Mouse (Mus musculus) hindbrain, embryonic 13.5 days (tissue): ENCODE data around the gene Edar. TPM values are rescaled to one million over a fixed set of nuclear protein-coding genes. Genes with fewer than 3 reads are reported as not detected.

Experiments
- ATAC-seq: fragments of 200-750 bp; cut with Nextera tagmentation; 2 replicates; pipeline ENCODE4 v1.8.0; 2017; ENCODE audit warnings: moderate TSS enrichment; ENCODE audit not compliant: low FRiP score
- H3K27ac ChIP-seq: fragments of 300-500 bp; sonication (generic); 2 replicates; pipeline ENCODE4 v1.5.1; 2015; ENCODE audit warnings: inconsistent platforms, mild to moderate bottlenecking, moderate library complexity
- H3K27me3 ChIP-seq: fragments of 300-500 bp; sonication (generic); 2 replicates; pipeline ENCODE4 v1.6.1; 2015; ENCODE audit warnings: mild to moderate bottlenecking, inconsistent platforms
- H3K36me3 ChIP-seq: fragments of 300-500 bp; sonication (generic); 2 replicates; pipeline ENCODE4 v1.6.1; 2015; ENCODE audit warnings: mild to moderate bottlenecking, inconsistent platforms
- H3K4me1 ChIP-seq: fragments of 300-500 bp; sonication (generic); replicated peaks from 2 replicates; pipeline ENCODE4 v1.6.1; 2015; ENCODE audit warnings: inconsistent platforms
- H3K4me2 ChIP-seq: fragments of 300-500 bp; sonication (generic); 2 replicates; pipeline ENCODE4 v1.6.1; 2015; ENCODE audit warnings: inconsistent platforms, mild to moderate bottlenecking, moderate library complexity
- H3K4me3 ChIP-seq: fragments of 300-500 bp; sonication (generic); 2 replicates; pipeline ENCODE4 v1.5.1; 2015; ENCODE audit warnings: mild to moderate bottlenecking, inconsistent platforms
- H3K9ac ChIP-seq: fragments of 300-500 bp; sonication (generic); 2 replicates; pipeline ENCODE4 v1.6.1; 2015; ENCODE audit warnings: mild to moderate bottlenecking, inconsistent platforms
- H3K9me3 ChIP-seq: fragments of 300-500 bp; sonication (generic); 2 replicates; pipeline ENCODE4 v1.6.1; 2016; ENCODE audit warnings: inconsistent platforms
- WGBS: fragments of 180-500 bp; shearing (Covaris S2); methylation state at CpG from one replicate; pipeline ENCODE4 v1.1.7; 2015; 5-methylcytosine and 5-hydroxymethylcytosine counted together
- polyA plus RNA-seq: library from polyadenylated mRNA; unstranded; fragments of >200 nt; fragmentation: Nextera tagmentation; extraction: Ambion mirVana; gene quantifications from 2 replicates; pipeline ENCODE4 v1.2.1, GENCODE M21; 2015

Gene Edar
- polyA plus RNA-seq, 1 experiment from 2014 or later = 0.21 TPM

DNA sequence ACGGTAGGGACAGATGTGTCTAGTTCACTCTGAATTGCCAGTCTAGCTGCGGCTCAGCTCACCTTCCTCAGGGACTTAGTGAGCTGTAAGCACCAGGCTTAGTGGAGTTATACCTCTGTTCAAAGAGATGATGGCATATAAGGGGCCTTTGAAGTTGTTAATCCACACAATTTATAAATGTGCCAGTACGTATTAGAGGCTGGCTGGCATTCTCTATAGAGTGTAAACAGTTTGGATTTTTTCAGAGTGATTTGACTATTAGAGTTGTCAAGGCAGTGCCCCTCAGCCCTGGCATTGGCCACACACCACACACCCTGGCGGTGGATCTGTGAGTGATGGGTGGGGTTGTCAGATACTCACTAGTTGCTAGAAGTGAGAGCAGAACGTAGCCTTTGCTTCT lies 58.9 kb downstream of the Edar start:
- Histone ChIP-seq H3K4me3 (no peak overlapping the region), H3K9ac (no peak overlapping the region), H3K36me3 (no peaks in the 10 kb centered on the region), H3K4me2 (no peak overlapping the region), H3K27me3 (no peaks in the 10 kb centered on the region), H3K9me3 (no peaks in the 10 kb centered on the region), H3K4me1 (peaks cover 15% of the 10 kb centered on the region; the same call in 1 of the 2 replicates), H3K27ac (no peak overlapping the region)
- no peak for ATAC-seq
- WGBS = 91% methylated on average over 5 of the region's 5 CpGs

DNA sequence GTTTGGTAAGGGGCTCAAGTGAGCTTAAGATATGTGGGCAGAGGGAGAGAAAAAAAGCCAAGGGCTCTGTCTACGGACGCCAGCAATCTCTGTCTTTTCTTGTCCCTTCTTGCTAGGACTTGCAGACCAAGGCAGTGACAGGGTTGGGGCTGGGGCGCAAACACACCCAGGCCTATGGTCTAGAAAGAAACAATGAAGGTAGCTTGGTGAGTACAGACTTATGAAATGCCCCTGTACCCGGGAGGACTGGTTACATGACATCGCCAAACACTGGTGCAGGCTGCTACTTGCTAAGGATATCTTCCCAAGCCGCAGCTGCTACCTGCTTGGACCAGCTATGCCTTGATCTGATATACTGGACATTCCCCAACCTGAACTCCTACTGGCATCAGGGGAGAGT lies 60.9 kb downstream of the Edar start:
- no peak overlapping the region for H3K27ac ChIP-seq
- 89% methylated on average over 6 of the region's 6 CpGs for WGBS
- H3K9ac ChIP-seq = no peak overlapping the region
- H3K4me2 ChIP-seq = no peak overlapping the region
- no peak overlapping the region for H3K4me3 ChIP-seq
- H3K9me3 ChIP-seq = no peaks in the 10 kb centered on the region
- no peak for ATAC-seq
- H3K4me1 ChIP-seq = peaks cover 15% of the 10 kb centered on the region; the same call in 1 of the 2 replicates
- H3K27me3 ChIP-seq = no peaks in the 10 kb centered on the region
- H3K36me3 ChIP-seq = no peaks in the 10 kb centered on the region

DNA sequence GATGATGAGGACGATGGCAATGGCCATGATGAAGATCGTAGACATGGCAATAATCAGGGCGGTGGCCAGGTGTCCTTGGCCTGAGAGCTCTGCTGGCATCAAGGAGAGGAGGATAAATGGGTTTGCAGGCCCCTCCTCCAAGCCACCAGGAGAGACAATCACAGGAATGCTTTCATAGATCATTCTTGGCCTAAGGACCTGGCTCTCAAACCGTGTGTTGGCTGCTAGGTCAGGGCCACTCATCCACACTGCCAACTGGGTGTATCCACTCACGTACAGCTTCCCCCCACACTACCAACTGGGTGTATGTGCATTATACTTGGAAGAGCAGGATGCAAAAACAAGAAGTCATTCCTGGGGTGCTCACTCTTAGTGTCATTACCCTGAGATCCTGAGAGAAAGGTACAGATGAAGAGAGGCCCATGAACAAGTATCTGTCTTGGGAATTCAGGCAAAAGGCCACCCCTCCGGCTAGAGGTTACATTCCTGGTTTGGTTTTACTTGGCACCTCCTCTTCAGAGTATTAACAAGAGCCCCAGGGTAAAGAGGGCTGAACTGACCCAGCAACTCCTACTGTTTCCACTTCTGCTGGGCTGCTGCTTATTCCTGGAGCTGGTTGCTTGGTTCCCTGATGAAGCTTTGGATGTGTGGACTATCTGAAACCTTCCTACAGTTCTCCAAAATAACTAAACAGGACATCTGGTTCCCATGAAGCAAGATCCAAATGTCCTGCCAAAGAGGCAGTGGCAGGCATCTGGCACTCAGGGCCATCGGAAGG lies 64.8 kb downstream of the Edar start:
- no peak overlapping the region for H3K9ac ChIP-seq

DNA sequence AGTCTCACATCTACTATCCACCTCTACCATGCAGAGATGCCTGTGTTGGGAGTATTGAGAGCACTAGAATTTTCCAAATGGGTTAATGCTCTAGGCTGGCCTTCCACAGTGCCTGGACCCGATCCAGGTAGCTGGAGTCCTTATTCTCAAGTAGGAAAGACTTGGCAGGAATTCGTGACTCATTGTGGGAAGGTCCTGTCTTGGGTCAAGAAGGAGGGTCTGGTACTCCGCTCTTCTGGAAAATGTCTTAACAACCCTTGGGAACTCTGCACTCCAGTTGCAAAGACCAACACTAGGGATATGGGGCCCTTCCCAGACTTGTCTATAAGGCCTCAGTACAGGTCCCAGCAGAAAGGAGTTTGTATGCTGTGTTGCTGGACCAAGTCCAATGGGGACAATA lies 66.6 kb downstream of the Edar start:
- WGBS = 71% methylated on average over 3 of the region's 3 CpGs
- Histone ChIP-seq H3K27ac (no peak overlapping the region), H3K27me3 (no peaks in the 10 kb centered on the region), H3K36me3 (no peaks in the 10 kb centered on the region), H3K4me1 (no peaks in the 10 kb centered on the region), H3K4me3 (no peak overlapping the region), H3K4me2 (no peak overlapping the region), H3K9ac (no peak overlapping the region), H3K9me3 (no peaks in the 10 kb centered on the region)
- no peak for ATAC-seq

More for the DNA sequence above, 64.8 kb downstream of the Edar start:
- no peak overlapping the region for H3K27ac ChIP-seq
- 88% methylated on average over 7 of the region's 7 CpGs for WGBS
- no peak overlapping the region for H3K4me2 ChIP-seq
- H3K9me3 ChIP-seq = no peaks in the 10 kb centered on the region
- no peak overlapping the region for H3K4me3 ChIP-seq
- no peaks in the 10 kb centered on the region for H3K36me3 ChIP-seq
- no peak for ATAC-seq
- no peaks in the 10 kb centered on the region for H3K4me1 ChIP-seq
- no peaks in the 10 kb centered on the region for H3K27me3 ChIP-seq

DNA sequence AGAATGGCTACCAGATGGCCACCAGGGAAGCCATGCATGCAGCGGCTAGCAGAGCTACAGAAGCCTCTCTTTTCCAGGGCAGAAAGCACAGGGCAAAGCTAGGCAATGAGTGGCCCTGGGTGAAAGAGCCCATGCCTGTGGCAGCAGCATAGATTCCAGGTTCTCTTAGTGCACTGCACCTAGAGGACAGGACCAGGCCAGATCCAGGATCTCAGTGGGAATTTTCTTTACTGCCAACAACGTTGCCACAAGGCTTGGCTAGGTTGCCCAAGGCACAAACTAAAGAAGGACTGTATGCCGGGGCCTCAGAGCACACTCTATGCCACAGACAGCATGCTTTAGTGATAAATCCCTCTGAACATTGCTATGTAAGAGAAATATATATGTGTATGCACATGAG lies 69.1 kb downstream of the Edar start:
- Histone ChIP-seq H3K27me3 (no peaks in the 10 kb centered on the region), H3K4me1 (peaks cover 8% of the 10 kb centered on the region), H3K9me3 (no peaks in the 10 kb centered on the region), H3K4me2 (no peak overlapping the region), H3K9ac (no peak overlapping the region), H3K36me3 (no peaks in the 10 kb centered on the region), H3K27ac (no peak overlapping the region), H3K4me3 (no peak overlapping the region)
- WGBS = 87% methylated on average over 3 of the region's 3 CpGs
- ATAC-seq = no peak

DNA sequence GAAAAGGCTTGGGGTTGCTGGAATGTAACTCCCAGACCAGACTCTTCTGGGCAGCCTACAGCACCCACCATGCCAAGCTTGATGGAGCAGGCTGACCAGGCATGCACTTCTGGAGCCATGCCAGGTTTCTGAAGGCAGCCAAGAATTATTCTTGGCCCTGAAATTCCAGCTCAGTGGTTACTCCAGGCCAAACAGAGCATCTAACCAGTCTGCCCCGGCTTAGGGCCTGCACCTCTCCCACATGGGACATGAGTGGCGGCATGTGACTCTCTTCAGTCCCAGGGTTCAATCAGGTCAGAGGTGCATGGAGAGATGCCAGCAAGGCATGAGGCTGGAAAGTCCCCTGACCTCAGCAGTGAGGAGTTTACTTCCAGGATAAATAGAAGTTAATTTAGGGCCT lies 70.7 kb downstream of the Edar start:
- WGBS = 75% methylated on average over 2 of the region's 2 CpGs
- Histone ChIP-seq H3K27ac (no peak overlapping the region), H3K4me2 (no peak overlapping the region), H3K9me3 (no peaks in the 10 kb centered on the region), H3K4me1 (peaks cover 14% of the 10 kb centered on the region), H3K9ac (no peak overlapping the region), H3K27me3 (no peaks in the 10 kb centered on the region), H3K36me3 (no peaks in the 10 kb centered on the region), H3K4me3 (no peak overlapping the region)
- no peak for ATAC-seq

DNA sequence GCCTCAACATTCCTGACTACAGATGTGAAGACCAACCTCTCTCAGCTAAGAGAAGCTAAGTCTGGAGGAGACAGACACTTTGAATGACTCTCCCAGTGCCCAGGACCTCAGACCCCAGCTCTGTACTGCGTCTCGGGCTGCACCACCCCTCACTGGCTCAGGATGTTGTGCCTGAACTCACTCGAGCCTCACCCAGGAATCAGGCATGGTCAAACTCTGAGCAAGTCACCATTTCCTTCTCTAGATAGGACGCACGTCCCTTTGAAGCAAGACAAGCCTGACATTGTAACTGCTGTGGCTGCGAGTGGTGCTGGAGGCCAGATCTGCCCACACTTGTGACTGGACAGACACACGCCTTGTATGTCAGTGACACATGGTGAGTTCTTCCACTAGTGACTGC lies 73.5 kb downstream of the Edar start:
- no peak overlapping the region for H3K4me3 ChIP-seq
- no peak overlapping the region for H3K9ac ChIP-seq
- no peaks in the 10 kb centered on the region for H3K27me3 ChIP-seq
- peaks cover 14% of the 10 kb centered on the region for H3K4me1 ChIP-seq
- no peak for ATAC-seq
- WGBS = 74% methylated on average over 7 of the region's 7 CpGs
- no peak overlapping the region for H3K4me2 ChIP-seq
- peak overlapping the region; percentile 87 for H3K27ac ChIP-seq
- H3K36me3 ChIP-seq = no peaks in the 10 kb centered on the region
- H3K9me3 ChIP-seq = no peaks in the 10 kb centered on the region

DNA sequence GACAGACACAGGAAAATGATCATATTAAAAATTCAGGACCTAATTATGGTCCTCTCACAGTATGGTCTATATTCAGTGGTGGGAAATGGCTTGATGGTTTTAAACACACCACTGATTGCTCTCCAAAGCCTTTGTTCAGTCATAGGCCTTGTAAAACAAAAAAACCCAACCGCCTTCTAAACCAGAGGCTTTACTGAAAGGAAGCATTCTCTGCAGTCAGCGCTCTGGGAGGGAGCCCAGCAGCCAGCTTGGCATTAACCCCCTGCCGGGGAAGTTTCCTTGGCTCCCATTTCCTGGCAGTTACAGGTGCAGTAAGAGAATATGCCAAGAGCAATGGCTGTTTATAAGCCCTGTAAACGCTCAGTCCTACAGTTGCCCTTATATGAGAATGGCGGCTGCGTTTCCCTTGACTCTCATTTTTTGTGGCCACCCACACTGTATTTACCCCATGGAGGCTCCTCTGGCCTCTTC lies 74.0 kb downstream of the Edar start:
- ATAC-seq = peak; percentile 81

DNA sequence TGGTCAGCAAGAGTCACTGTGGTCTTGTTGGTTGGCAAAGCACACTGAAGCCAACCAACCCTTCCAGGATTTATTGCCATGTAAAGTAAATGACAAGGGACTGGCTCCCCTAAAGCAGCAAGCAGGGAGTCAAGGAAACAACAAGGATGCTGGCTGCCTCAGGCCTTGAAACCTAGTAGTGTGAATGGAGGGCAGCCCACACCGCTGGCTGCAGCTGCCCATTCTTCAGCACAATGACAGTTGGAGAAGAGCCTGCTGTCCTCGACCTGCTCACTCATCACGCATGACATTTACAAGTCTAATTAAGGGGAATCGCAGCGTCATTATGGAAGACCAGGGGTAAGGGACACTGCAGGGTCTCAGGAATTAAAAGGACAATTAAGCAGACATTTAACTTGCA lies 74.5 kb downstream of the Edar start:
- H3K4me3 ChIP-seq = no peak overlapping the region
- H3K27ac ChIP-seq = peak overlapping the region; percentile 87
- H3K27me3 ChIP-seq = no peaks in the 10 kb centered on the region
- ATAC-seq = peak; percentile 76
- no peak overlapping the region for H3K4me2 ChIP-seq
- peaks cover 14% of the 10 kb centered on the region for H3K4me1 ChIP-seq
- H3K9me3 ChIP-seq = no peaks in the 10 kb centered on the region
- 5% methylated on average over 5 of the region's 5 CpGs for WGBS
- no peaks in the 10 kb centered on the region for H3K36me3 ChIP-seq
- H3K9ac ChIP-seq = no peak overlapping the region

More for the DNA sequence above, 74.0 kb downstream of the Edar start:
- peak overlapping the region; percentile 87 for H3K27ac ChIP-seq
- WGBS = 14% methylated on average over 6 of the region's 6 CpGs
- no peaks in the 10 kb centered on the region for H3K9me3 ChIP-seq
- H3K9ac ChIP-seq = no peak overlapping the region
- no peaks in the 10 kb centered on the region for H3K36me3 ChIP-seq
- H3K4me3 ChIP-seq = no peak overlapping the region
- H3K4me1 ChIP-seq = peaks cover 14% of the 10 kb centered on the region
- H3K27me3 ChIP-seq = no peaks in the 10 kb centered on the region
- no peak overlapping the region for H3K4me2 ChIP-seq

DNA sequence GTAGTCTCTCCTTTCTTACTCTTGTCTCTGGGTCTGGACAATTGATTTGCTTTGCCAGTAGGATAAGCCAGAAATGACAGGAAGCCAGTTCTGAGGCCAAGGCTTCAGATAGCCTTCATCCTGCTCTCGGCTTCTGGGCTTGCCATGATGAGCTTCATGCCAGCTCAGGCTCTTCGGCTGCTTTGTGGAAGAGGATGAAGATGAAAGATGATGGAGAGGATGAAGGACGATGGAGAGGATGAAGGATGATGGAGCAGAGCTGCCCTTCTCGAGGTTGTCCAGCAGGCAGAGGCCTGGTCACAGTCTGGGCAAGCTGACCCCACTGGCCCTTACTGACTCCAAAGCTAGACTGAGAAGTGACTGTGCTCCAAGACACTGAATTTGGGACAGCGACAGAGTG lies 75.3 kb downstream of the Edar start:
- no peak overlapping the region for H3K4me3 ChIP-seq
- no peaks in the 10 kb centered on the region for H3K27me3 ChIP-seq
- H3K9ac ChIP-seq = no peak overlapping the region
- H3K27ac ChIP-seq = no peak overlapping the region
- 90% methylated on average over 5 of the region's 5 CpGs for WGBS
- no peak for ATAC-seq
- no peak overlapping the region for H3K4me2 ChIP-seq
- H3K36me3 ChIP-seq = no peaks in the 10 kb centered on the region
- no peaks in the 10 kb centered on the region for H3K9me3 ChIP-seq
- H3K4me1 ChIP-seq = peaks cover 14% of the 10 kb centered on the region

DNA sequence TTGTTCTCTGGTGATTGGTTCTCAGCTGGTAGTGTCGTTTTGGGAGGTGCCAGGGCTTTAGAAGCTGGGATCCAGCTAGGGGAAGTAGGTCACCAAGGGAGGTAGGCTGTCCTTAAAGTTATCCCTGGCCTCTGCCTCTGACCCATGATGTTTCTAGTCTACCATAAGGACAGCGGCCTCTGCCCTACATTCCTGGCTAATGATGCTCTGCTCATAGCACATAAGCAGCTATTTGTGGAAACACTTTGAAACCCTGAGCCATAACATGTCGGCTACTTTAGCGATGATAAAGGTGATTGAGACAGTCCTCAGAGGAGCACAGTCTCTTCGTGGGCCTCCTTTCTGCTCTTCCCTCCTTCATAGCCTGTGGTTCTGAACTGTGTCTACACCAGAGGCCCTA lies 79.6 kb downstream of the Edar start:
- Histone ChIP-seq H3K4me3 (no peak overlapping the region), H3K9ac (no peak overlapping the region), H3K36me3 (no peaks in the 10 kb centered on the region), H3K4me1 (peaks cover under 1% of the 10 kb centered on the region), H3K27ac (no peak overlapping the region), H3K9me3 (peaks cover 3% of the 10 kb centered on the region; the same call in 1 of the 2 replicates), H3K27me3 (no peaks in the 10 kb centered on the region), H3K4me2 (no peak overlapping the region)
- 68% methylated on average over 5 of the region's 5 CpGs for WGBS
- ATAC-seq = no peak

DNA sequence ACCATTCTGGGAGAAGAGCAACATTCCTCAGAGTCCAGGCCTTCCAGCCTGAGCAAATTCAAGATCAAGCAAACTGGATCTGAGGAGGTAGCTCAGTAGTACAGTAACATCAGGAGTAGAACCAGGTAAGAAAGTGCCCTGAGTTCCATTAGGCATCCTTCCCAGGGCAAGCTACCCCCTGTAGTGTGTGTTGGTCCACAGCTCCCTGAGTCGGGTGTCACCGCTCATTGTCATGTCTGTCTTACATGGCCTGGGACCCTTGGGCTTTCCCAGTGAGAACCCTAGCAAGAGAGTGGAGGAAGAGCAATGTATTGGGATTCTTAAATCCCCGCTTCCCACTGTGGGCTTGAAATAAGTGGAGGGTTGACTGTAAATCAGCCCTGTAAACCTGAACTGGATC lies 80.3 kb downstream of the Edar start:
- Histone ChIP-seq H3K9me3 (peaks cover 3% of the 10 kb centered on the region; the same call in 1 of the 2 replicates), H3K4me3 (no peak overlapping the region), H3K27ac (no peak overlapping the region), H3K36me3 (no peaks in the 10 kb centered on the region), H3K9ac (no peak overlapping the region), H3K4me1 (no peaks in the 10 kb centered on the region), H3K4me2 (no peak overlapping the region), H3K27me3 (no peaks in the 10 kb centered on the region)
- no peak for ATAC-seq
- 93% methylated on average over 3 of the region's 3 CpGs for WGBS

DNA sequence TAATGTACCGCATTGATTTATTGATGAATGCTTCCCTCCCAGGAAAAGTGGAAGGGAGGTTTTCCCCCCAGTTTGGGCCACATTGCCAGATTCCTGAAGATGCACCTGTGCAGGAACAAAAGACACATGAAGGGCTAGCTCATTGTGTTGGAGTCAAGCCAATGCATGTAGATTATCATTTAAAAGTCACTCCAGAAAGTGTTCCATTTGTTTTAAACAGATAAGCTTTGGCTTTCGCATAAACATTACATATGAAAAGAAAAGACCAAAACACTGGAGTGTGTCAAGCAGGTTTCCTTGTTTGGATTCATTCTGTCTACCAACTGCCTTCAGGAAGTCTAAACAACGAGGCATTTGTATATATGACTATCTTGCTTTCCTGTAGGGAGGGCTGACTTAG lies 81.0 kb downstream of the Edar start:
- Histone ChIP-seq H3K9ac (no peak overlapping the region), H3K27me3 (no peaks in the 10 kb centered on the region), H3K9me3 (peaks cover 3% of the 10 kb centered on the region; the same call in 1 of the 2 replicates), H3K27ac (no peak overlapping the region), H3K4me1 (no peaks in the 10 kb centered on the region), H3K4me3 (no peak overlapping the region), H3K4me2 (no peak overlapping the region), H3K36me3 (no peaks in the 10 kb centered on the region)
- WGBS = 85% methylated on average over 3 of the region's 3 CpGs
- ATAC-seq = no peak
